Mouse (Mus musculus) gonadal fat pad, adult 2 months (tissue): Measurements from ENCODE around the gene Gpalpp1. TPM values are rescaled to one million over a fixed set of nuclear protein-coding genes. Genes with fewer than 3 reads are reported as not detected.
A peak's percentile ranks its signal among the peaks of the same experiment; 100 is the strongest.

ENCODE experiments used
- DNase-seq: peaks from one replicate; pipeline ENCODE4 v3.0.0-alpha.2; 2012; ENCODE audit warnings: low read depth
- polyA plus RNA-seq: library from polyadenylated mRNA; depleted of rRNA; stranded (reverse); fragments of >200 nt; gene quantifications from 2 replicates; pipeline ENCODE4 v1.2.3, GENCODE M21; 2012; rRNA removed

Gene Gpalpp1
- polyA plus RNA-seq = 6.7 and 7.1 TPM in 2 replicates

DNA sequence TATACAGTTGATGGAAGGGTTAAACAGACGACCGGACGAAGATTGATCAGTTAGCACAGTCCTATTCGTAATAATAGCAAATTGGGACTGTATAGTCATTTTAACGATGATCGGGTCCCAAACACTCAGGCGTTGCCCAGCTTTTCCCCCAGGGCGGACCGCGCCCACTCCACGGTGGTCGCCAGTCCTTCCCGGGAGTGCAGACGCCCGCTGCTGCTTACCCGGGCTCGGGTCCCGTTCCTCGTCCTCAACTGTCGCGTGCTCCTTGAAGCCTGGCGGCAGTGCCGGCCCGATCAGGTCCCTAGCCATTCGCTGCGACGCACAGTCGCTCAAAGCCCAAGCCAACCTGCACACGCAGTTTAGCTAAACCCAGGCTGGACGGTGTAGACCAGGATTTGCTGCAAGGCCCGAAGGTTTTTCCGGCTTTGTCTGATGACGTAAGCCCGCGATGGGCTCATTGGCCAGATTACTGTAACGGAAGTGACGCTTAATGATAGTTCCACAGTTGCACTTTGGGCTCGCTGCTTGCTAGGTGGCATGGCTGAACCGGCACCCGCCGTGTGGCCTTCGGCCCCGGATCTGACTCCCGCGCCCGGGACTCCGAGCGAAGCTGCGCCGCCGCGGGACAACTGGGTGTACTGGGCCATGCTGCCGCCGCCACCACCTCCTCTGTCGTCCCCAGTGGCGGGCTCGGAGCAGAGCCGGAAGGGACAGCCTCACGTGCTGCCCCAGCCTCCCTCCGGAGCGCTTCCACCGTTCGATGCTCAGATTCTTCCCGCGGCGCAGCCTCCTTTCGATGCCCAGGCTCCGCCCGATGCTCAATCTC, at the start of gene Gpalpp1, which contains the start of gene Nufip1:
Gene Gpalpp1 (minus strand): TSS at position 365 of the 826 bp plus-strand sequence.
Gene Nufip1 (plus strand): TSS at position 496 of the 826 bp plus-strand sequence.
- DNase-seq = peak; percentile 83

DNA sequence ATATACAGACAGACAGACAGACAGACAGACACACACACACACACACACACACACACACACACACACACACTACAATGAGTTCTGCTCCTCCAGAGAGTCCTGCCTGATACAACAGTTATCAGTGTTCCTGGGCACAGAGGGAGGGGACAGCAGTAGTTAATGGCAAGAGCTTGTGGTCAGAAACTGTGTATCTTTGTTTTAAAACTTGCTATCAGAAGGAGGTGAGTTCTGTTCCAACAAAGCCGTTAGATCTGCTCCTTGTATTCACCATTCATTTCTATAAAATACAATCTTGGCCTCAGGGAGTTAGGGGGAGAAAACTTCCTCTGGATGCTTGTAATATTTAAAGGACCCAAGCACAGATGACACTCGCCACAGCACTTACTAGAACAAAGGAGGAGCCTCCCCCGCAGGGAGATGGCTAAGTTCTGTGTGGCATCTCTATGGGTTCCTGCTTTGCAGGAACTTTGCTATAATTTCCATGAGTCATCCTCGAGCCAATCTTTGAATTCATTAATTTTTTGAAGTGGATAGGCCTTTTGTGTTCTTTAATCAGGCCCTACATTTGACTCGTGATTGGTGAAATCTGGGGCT, 47.7 kb upstream of the Gpalpp1 start:
- no peak for DNase-seq

DNA sequence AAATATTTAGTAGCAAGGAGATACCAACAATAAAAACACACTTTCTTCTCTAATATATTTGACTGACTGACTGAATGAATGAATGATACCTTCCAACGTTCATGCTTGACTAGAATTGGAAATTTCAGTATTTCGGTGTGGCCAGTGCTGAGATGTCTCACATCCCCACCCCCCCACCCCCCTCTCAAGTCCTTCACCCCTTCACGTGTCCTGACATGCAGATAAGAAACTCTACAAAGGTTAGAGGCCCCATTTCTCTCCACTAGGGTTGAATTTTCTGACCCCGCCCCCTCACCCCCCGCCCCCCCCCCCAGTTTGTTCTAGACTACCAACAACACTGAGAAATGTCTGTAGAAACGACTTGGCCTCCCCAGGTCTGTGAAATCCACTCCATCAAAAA, 43.3 kb upstream of the Gpalpp1 start:
- DNase-seq = no peak

DNA sequence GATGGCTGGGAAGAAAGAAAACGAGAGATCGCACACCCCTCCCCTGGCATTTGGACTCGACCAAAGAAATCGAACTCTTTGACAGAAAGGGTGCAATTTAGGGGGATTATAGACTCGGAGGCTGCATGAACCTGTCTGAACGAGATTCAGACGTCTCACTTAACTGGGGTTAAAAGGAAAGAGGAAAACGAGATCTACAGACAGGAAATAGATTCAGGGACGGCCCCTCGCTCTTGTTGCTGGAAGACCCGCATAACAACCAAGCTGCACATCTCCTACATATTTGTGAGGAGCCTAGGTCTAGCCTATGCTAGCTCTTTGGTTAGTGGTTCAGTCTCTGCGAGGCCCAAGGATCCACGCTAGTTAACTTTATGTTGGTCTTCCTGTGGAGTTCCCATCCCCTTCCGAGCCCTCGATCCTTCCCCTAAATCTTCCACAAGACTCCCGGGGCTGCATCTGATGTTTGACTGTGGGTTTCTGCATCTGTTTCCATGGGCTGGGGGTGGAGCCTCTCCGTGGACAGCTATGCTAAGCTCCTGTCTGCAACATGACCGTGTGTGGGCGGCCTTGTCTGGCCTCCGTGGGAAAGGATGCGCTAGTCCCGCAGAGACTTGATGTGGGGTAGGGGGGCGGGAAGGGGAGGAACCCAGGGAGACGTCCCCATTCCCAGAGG, 42.6 kb upstream of the Gpalpp1 start:
- no peak for DNase-seq

DNA sequence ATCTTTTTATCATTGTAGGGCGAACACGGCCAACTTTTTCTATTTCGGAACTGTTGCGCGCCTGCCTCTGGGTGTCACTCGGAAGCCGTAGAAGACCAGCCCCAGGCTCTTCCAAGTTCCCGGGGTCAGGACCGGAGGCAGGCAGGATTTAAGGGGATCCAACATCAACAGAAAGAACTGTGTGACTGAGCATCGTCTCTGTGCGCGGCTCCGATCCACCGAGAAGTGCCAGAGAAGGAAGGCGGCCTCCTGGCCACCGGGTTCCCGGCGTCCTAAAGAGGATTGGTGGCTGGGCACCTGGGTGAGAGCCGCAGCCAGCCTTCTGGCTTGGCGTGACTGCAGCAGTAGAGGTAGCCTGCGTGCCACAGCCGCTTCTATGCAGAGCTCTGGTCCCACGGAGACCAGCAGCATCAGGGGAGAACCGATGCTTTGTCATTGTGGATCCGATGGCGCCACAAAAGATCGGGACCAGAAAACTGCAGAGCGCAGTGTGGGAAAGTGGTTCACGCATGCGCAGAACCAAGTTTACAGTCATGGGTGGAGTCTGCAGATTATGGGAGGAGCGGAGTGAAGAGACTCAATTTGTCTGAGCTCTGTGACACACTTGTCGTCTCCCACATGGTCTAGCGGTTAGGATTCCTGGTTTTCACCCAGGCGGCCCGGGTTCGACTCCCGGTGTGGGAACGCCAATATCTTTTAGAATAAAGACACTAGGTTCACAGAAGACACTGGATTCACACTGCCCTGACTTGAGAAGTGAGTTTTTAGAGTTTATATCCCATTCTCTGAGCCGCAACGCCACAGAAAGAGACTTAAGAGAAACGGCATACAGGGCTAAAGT, 41.8 kb upstream of the Gpalpp1 start:
- DNase-seq = peak; percentile 67

DNA sequence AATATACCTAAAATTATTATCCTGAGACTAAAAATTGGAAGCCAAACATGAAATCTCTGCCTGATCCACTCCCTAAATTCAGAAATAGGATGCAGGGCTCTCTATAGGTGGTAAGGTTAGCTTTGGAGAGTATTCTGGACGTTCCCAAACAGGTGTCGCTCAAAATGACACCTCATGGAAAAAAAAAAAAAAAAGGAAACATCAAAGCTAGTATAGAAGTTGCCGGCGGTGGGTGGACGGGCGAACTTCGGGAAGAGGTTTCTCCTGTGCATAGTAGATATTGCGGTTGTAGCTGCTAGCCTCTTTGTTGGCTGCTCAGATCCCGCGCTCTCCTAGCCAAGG, 41.2 kb upstream of the Gpalpp1 start:
- no peak for DNase-seq

DNA sequence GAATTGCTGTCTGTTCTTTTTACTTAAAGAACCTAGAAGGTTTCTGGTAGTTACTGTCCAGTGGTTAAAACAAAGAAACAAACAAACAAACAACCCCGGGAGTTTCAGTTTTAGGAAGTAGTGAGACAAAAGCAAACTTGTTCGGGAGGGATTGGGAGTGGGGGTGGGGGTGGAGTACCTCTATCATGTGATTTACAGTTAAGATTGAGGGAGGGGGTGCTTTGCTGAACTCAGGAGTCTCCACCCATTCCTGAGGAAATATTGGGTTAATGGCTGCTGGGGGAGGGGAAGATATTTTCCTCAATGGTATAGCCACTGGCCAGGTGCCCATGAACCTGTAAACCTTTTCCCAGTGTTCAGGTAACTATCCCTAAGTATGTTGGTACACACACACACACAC, 40.5 kb upstream of the Gpalpp1 start:
- DNase-seq = no peak

DNA sequence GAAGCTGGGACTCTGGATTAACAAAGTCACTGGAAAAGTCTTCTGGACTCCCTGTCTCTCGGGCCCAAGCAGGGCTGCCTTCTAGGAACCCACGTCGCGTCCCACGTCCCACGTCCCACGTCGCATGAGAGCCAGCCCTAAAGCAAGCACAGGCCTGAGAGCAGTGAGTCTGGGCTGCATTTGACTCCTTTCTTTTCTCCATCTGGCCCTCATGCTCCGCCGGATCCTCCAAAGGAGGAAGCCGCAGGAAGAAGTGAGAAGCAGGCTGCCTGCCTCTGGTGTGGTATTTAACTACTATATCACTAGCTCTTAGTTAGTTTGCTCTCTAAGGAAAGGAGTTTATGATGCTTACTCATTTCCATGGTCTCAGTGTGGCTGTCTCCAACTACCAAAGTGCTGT, 39.9 kb upstream of the Gpalpp1 start:
- no peak for DNase-seq

DNA sequence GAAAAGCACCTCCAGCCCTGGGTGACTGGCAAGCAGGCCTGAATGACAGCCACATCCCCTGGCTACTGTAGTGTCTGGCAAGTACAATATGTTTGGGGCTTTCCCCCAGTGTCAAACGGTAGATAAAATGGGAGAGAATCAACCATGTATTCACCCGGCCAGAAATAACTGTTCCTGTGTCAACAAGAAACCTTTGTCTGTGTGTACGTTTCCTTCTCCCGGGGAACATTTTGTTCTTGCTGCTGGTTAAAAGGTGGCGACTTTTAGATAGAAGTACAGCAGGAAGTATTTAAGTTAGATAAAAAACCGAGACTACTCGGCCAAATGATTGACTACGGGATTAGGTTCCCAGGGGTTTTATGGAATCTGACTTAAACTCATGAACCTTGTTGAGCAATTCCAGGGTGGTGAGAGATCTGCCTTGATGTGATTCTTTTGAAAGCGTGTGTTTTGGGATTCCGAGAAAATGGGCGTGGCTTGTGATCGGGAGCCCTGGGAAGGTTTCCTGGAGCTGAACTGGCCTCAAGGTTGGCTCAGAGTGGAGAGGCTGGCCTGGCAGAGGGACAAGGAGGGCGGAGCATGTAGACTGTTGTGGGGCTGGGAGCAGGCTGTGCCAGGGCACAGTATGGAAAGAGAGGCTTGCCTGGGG, 39.1 kb upstream of the Gpalpp1 start:
- peak; percentile 72 for DNase-seq

DNA sequence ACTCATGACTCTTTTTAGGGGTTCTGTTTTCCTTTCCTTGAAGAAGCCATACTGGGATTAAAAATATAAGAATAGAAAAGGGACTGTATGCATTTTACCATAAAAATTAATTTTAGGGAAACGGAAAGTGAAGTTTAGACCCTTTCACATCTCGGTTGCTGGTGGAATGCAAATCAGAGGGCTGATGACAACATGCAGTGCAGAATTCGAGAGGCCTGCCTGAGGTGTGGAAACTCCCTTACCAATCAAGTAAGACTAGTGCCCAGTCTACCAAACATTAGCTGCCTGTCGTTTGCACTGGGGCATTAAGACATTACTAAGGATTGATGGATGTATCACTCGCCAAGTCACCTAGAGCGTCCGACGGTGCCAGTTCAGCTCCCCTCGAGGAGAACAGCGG, 37.7 kb upstream of the Gpalpp1 start:
- no peak for DNase-seq

DNA sequence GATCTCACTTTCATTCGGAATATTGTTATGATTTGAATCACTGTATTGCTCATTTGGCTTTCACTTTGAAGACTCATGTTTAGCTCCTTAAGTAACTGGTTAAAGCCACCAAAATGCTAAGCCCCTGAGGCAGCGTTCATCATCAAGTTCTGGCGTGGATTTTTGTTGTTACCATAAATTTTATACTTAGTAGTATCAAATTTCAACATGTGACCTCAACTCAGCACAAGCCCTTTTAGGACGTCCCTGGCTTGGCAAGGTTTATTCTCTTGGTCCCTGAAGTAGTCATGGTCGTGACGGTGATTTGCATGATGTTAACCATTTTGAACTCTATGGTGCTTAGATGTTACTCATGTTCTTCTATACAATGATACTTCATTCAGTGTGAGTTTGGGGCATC, 36.5 kb upstream of the Gpalpp1 start:
- DNase-seq = no peak

DNA sequence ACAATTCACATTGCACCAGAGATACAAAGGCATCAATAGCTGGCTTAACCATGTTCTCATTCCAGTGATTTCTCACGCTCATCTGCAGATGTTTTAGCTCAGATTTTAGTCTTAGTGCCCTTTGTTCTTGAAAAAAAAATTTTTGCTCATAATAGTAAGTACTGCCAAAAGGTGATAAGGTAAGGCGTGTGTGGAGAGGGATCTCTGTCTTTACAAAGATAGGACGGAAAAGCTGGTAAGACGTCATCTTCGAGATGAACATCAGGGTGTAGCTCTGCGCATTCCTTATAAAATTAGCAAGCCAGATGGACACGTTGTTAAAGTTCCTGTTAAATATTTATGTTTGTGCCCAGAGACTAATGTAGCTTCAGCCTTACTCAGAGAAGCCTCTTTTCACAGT, 35.3 kb upstream of the Gpalpp1 start:
- DNase-seq = no peak

DNA sequence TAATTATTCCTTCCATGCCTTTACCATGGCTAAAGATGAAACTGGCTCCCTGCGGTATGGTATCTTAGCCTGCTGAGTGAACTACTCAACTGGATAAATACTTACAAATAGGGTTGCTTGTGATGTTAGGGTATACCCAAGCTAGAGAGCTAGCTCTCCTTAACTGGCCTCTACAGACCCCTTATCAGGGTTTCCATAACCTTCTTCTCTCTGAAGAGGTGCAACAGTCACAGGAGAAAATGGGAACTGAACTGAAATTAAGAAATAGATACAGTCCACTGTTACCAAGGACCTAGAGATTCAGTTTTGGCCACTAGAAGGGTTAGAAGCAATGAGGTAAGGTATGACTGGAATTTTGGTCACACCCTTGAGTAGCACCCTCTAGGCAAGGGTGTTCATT, 34.7 kb upstream of the Gpalpp1 start:
- DNase-seq = no peak

DNA sequence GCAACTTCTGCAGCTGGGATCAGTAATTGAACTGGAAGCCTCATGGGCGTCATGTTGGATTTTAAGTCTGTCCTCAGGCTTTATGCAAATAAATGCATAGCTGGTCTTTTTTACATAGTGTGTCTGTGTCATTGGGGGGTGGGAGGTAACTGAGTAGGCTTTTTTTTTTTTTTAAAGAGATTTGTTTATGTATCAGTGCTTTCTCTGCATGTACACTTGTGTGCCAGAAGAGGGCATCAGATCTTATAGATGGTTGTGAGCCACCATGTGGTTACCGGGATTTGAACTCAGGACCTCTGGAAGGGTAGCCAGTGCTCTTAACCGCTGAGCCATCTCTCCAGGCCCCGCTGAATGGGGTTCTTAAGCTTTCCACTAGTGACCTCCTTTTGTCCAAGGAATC, 24.4 kb upstream of the Gpalpp1 start:
- DNase-seq = no peak

DNA sequence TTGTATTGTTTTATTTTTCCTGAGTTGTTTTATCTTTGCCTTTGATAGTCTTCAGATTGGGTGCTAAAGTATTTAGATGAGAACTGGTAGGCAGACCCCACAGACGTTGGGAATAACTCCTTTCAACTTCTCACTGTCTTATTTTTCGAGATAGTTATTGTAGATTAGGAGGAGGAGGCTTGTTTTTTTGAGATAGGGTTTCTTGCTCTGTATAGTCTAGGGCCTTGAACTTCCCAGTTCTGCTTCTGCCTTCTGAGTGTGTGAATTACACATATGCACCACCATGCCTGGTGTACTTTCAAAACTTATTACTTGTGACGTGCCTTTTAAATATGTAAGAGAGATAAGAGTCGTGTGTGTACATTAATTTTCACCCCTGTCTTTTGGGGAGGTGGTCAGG, 17.6 kb upstream of the Gpalpp1 start:
- no peak for DNase-seq

DNA sequence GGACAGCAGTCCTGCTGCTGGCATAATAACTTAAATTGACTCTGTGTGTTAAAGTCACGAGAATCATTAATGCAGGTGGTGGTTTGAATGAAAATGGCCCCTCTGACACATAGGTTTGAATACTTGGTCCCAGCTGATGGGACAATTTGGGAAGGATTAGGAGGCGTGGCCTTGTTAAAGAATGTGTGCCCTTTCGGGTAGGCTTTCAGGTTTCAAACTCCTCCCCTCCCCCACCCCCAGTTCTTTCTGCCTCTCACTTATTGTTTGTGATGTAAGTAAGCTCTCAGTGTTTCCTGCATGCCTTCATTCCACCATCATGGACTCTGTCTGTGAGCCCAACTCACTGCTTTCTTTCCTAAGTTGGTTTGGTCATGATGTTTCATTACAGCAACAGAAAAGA, 16.8 kb upstream of the Gpalpp1 start:
- no peak for DNase-seq

DNA sequence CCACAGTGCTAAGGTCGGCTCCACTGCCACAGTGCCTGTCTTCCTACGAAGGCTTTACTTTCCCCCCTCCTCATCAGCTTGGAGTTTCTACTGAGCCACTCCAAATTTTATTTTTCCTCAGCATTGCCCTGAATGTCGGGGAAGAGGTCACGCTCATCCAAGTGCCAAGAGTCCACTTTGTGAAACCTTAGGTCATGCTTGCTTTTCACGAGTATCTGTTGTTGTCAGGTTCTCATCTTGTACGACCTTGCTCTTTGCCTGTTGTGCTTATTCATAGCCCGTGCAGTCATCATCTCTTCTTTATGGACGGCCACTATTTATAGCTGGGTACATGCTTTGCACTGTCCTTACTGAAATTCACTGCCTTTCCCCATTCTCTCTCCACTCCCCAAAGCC, 12.1 kb upstream of the Gpalpp1 start:
- DNase-seq = no peak

DNA sequence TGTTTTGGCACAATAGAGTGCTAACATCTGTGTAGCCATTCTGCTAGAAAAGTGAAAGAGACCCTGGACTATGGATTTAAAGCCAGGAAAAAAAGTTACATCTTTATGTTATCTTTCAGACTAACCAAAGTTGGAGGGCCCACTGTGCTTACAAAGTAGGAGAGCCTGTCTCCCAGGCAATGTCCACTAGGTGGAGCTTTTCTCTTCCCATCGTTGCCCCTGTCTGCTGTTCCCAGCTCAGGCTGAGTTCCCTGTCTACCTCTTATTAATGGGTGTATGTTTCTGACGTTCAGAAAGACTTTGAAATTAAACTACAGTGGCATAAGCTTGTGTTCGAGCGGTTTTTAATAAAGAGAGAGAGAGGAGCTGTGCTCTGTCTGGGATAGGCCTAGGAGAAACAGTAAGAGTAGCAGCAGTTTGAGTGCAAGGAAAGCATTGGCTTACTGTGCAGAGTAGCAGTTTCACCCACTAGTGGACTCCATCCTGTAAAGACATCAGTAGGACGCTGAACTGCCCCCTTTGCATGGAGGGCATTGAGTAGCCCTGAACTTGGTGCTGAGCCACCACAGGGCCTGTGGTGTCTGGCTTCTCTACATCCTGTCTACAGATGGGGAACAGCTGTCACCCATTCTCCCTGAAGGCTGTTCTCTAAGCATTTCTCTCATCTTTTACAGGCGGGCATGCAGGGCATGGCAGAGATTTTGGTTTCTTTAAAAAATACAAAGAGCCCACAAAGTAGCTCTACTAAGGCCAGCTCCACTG, 11.5 kb upstream of the Gpalpp1 start:
- no peak for DNase-seq

DNA sequence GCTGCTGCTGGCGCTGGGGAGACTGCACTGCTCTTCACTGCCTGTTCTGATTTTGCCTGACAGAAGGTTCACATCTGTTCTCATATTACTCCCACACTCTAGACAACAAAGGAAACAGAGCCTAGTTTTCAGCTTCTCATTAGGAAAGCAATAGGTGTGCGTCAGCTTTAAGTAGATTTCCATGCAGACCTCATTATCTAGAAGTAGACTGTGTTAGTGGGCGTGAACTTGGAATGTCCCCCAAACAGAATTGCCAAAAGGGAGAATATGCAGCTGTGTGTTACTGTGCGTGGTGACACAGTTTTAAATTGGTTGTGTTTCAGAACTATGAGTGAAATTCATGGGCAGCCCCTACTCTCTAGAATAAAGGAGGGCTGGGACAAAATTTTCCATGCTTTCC, 9.9 kb upstream of the Gpalpp1 start:
- DNase-seq = no peak

DNA sequence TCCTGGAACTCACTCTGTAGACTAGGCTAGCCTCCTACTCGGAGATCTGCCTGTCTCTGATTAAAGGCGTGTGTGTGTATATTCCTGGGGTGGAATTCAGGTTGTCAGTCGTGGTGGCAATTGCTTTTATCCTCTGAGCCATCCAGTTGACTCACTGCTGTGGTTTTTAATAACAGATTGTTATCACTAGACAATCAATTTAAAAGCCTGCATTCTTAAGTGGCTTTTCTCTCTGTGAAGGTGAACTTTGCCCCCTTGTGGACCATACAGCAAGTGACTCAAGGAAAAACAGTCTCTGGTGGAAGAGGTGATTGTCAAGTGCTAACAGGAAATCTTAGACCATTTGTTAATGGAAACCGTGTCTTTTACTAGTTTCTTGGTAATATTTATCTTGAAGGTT, 8.4 kb upstream of the Gpalpp1 start:
- no peak for DNase-seq

DNA sequence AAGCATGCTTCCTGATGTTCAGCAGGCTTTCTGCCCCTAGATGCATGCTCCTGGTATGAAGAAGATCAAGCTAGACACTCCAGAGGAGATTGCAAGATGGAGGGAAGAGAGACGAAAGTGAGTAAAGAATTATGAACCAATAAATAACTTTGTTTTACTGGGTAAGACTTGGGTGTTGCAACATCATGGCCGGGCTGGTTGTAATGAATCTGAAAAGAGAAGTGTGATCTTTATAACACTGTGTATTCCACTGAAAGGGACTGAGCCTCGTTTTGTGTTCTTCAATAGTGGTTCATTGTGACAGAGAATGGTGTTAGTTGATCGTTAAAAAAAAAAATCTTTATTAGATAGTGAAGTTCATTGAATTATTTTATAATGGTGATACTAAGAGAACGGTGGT, 5.2 kb upstream of the Gpalpp1 start:
- no peak for DNase-seq
